Mouse (Mus musculus): ENCODE results near the gene Nfia. TPM values are rescaled to one million over a fixed set of nuclear protein-coding genes. Genes with fewer than 3 reads are reported as not detected.

Nfia gene
- polyA plus RNA-seq, 1 experiment from 2014 or later, result 14.4 TPM

DNA sequence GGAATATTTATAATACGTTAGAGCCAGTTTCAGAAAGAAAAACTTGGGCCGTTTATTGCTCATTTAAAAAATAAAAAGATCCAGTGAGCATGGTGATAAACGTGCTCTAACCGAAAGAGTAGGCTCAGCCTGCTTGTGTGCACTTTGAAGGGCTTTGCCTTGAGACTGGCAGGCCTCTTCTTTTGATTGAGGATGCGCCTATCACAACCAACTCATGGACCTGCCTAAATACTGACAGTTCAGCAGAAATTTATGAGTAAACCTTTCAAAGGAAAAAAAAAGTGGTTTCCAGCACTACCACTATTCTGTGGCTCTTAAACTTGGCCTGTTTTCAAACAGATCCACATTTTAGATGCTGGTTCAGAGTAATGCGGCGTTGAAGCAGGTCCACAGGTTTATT is 7.5 kb downstream of the Nfia start:
- Histone ChIP-seq H3K36me3 (peaks cover 23% of the 10 kb centered on the region), H3K27me3 (ENCODE audit: insufficient read depth, poor library complexity, severe bottlenecking) (no peaks in the 10 kb centered on the region), H3K27ac (peak overlapping the region; percentile 95; the same call in 1 of the 2 replicates), H3K4me3 (peak overlapping the region; percentile 86), H3K9me3 (no peaks in the 10 kb centered on the region), H3K4me1 (peaks cover 9% of the 10 kb centered on the region; the same call in 1 of the 2 replicates)
- no peak for DNase-seq (ENCODE audit: low spot score)
- WGBS, result 52% methylated on average over 7 of the region's 7 CpGs

DNA sequence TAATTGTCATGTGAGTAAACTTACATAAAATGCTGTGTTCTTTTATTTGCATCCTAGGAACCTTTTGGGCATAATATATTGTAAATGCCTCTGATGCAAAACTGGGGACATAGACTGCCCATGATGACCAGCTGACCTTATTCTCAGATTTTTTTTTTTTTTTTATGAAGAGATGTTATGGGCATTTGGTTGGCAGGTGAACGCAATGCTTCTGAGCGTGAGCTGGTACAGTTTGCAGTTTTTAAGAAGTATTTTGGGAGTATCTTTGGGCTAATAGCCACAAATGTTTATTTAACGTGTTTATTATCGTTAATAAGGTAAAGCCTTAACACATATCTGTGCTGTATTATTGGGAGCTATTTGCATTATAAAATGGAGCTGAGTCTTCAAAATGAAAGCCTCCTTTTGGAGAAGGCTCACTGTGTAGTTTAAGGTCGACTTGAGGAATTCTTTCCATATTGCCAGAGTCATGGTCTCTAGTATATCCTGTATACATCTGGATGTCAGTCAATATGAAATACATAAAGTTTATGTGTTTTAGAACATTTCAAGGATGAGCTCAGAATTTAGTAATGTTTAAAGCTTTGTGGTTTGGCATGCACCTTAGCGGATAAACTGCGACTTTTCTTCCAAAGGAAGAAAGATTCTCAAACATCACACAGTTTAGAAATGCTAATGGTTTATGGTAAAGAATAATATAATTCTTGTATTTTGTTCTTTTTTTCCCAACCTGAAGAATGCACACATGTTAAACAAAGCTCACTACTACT is 8.3 kb downstream of the Nfia start:
- Histone ChIP-seq H3K36me3 (peaks cover 30% of the 10 kb centered on the region), H3K4me1 (peaks cover 8% of the 10 kb centered on the region; the same call in 1 of the 2 replicates), H3K27me3 (ENCODE audit: insufficient read depth, poor library complexity, severe bottlenecking) (no peaks in the 10 kb centered on the region), H3K4me3 (no peak overlapping the region), H3K9me3 (no peaks in the 10 kb centered on the region), H3K27ac (no peak overlapping the region)
- no peak for DNase-seq (ENCODE audit: low spot score)
- WGBS, result 78% methylated on average over 7 of the region's 7 CpGs

DNA sequence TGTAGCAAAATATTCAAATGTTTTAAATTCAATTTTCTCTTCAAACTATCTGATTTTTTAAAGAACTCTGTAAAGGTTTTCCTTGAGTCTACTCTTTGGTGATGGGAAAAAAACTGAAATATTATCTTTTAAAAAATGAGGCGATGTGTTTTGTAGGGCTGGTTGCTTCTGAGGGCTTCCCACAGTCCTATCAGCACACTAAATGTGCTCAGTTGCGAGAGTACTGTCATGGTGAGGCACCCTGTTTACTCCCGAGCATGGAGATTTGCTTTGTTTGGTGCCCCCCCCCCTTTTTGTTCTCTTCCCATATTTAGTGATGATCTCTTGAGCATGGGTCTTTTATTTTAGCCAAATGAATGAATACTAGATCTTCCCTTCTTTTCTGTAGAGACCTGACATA is 9.5 kb downstream of the Nfia start:
- Histone ChIP-seq H3K27ac (no peak overlapping the region), H3K9me3 (no peaks in the 10 kb centered on the region), H3K27me3 (ENCODE audit: insufficient read depth, poor library complexity, severe bottlenecking) (no peaks in the 10 kb centered on the region), H3K4me3 (no peak overlapping the region), H3K36me3 (peaks cover 31% of the 10 kb centered on the region), H3K4me1 (no peaks in the 10 kb centered on the region; the same call in 1 of the 2 replicates)
- WGBS, result 82% methylated on average over 3 of the region's 3 CpGs
- no peak for DNase-seq (ENCODE audit: low spot score)

DNA sequence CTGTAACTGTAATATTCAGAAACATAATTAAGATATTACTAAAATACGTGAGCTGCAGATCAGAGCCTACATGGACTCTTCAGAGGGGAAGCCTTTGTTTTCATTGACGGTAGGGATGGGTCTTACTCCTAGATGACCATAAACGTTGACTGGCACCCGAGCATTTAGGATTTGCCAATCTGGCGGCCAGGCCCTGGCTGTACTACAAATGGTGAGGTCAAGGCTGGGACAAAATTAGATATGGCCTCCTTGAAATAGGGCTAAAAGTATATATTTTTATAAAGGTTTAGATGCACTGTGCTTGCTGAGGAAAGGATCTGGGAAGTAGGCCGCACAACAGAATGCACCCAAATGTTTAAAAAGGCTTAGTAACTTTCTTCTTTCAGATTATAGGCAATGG is 10.0 kb downstream of the Nfia start:
- 88% methylated on average over 6 of the region's 6 CpGs for WGBS
- Histone ChIP-seq H3K9me3 (no peaks in the 10 kb centered on the region), H3K36me3 (peaks cover 35% of the 10 kb centered on the region), H3K4me1 (no peaks in the 10 kb centered on the region; the same call in 1 of the 2 replicates), H3K4me3 (no peak overlapping the region), H3K27me3 (ENCODE audit: insufficient read depth, poor library complexity, severe bottlenecking) (no peaks in the 10 kb centered on the region), H3K27ac (no peak overlapping the region)
- DNase-seq (ENCODE audit: low spot score), result no peak

DNA sequence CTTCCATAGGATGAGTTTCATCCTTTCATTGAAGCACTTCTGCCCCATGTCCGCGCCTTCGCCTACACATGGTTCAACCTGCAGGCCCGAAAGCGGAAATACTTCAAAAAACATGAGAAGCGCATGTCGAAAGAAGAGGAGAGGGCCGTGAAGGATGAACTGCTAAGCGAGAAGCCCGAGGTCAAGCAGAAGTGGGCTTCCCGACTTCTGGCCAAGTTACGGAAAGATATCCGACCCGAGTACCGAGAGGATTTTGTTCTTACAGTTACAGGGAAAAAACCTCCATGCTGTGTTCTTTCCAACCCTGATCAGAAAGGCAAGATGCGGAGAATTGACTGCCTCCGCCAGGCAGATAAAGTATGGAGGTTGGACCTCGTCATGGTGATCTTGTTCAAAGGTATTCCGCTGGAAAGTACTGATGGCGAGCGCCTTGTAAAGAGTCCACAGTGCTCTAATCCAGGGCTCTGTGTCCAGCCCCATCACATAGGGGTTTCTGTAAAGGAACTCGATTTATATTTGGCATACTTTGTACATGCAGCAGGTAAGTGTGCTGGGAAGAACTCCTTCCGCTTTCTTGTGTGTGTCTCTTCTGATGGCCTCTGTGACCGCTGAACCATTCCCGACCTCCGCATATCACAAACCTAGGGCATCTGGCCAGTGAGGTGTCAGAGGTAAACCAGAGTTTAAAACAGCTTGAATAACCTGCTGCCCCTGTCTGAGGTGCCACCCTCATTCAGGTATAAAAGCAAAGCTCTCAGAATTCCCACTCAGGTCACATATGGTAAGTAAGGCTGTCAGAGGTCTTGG is 10.7 kb downstream of the Nfia start:
- H3K4me3 ChIP-seq, result no peak overlapping the region
- H3K36me3 ChIP-seq, result peaks cover 36% of the 10 kb centered on the region
- no peaks in the 10 kb centered on the region; the same call in 1 of the 2 replicates for H3K4me1 ChIP-seq
- no peak for DNase-seq (ENCODE audit: low spot score)
- H3K27me3 ChIP-seq (ENCODE audit: insufficient read depth, poor library complexity, severe bottlenecking), result no peaks in the 10 kb centered on the region
- no peaks in the 10 kb centered on the region for H3K9me3 ChIP-seq
- 92% methylated on average over 26 of the region's 26 CpGs for WGBS
- H3K27ac ChIP-seq, result no peak overlapping the region

DNA sequence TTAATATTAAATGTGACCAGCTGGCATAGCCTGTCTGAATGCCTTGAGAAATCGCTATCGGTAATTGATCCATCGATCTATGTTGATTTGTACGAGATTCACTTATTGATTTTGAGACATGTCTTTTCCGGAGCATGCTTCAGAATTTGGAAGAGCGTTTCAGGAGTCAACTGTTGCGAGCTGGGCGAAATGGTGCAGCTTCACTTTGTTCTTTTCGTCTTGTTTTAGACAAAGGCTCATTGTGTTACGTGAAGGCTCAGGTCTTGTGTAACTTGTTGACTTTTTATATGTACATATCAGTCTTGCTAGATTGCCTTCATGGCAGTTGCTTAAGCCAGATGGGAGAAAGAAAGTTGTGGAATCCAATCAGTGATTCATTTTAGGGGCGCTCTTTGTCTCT is 11.7 kb downstream of the Nfia start:
- WGBS, result 87% methylated on average over 11 of the region's 11 CpGs
- H3K4me1 ChIP-seq, result no peaks in the 10 kb centered on the region; the same call in 1 of the 2 replicates
- peaks cover 36% of the 10 kb centered on the region for H3K36me3 ChIP-seq
- DNase-seq (ENCODE audit: low spot score), result no peak
- no peak overlapping the region for H3K27ac ChIP-seq
- no peaks in the 10 kb centered on the region for H3K27me3 ChIP-seq (ENCODE audit: insufficient read depth, poor library complexity, severe bottlenecking)
- H3K9me3 ChIP-seq, result no peaks in the 10 kb centered on the region
- no peak overlapping the region for H3K4me3 ChIP-seq

DNA sequence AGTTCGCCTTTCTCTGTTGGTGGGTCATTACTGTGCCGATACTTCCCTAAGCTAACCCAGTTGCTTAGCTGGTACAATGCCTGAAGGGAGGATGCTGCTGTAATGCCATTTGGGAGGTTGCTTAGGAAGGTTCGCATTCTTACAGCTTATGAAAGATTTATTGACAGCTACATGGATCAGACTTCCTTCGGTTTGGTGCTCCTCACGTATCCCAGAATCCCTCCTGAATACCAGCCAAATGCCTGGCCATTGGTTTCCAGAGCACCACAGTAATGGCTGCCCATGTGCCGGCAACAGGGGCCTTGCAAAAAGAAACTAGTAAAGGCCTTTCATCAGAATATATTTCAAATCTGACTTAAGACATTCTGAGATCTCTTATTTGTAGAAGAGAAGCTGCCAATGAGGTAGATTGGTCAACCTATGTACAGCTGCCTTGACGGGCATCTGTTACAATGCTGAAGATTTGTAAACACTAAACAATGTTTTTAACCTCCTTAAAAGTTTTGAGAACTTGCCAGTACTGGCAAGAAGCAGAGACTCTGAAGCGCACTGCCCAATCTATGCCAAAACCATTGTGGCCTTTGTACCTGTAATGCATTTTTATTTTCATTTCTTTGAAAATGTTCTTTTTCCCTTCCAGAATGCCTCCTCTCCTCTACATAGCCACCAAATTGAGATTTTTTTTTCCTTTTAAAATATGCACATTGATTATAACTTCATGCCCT is 13.2 kb downstream of the Nfia start:
- H3K27ac ChIP-seq, result no peak overlapping the region
- DNase-seq (ENCODE audit: low spot score), result no peak
- H3K36me3 ChIP-seq, result peaks cover 39% of the 10 kb centered on the region
- no peaks in the 10 kb centered on the region for H3K27me3 ChIP-seq (ENCODE audit: insufficient read depth, poor library complexity, severe bottlenecking)
- WGBS, result 88% methylated on average over 8 of the region's 8 CpGs
- no peaks in the 10 kb centered on the region for H3K4me1 ChIP-seq
- no peaks in the 10 kb centered on the region for H3K9me3 ChIP-seq
- no peak overlapping the region for H3K4me3 ChIP-seq

DNA sequence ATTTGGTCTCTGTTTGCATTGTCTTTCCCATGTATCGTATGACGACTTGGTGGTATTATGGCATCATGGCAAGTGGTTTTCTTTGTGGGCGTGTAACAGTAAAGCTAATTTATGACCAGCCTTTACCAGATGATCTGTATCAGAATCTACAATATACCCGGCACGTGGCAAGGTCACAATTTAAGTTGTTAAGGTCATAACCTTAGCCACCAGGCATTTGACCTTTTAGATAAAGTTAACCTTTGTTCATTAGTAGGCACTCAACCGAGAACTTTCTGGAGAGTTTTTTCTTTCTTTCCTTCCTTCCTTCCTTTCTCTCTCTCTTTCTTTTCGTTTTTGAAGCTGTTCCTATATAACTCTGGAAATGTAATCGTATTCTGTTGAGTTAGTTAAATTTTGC is 14.0 kb downstream of the Nfia start:
- 63% methylated on average over 8 of the region's 8 CpGs for WGBS
- Histone ChIP-seq H3K4me1 (no peaks in the 10 kb centered on the region), H3K9me3 (no peaks in the 10 kb centered on the region), H3K36me3 (peaks cover 39% of the 10 kb centered on the region), H3K4me3 (no peak overlapping the region), H3K27me3 (ENCODE audit: insufficient read depth, poor library complexity, severe bottlenecking) (no peaks in the 10 kb centered on the region), H3K27ac (no peak overlapping the region)
- no peak for DNase-seq (ENCODE audit: low spot score)

DNA sequence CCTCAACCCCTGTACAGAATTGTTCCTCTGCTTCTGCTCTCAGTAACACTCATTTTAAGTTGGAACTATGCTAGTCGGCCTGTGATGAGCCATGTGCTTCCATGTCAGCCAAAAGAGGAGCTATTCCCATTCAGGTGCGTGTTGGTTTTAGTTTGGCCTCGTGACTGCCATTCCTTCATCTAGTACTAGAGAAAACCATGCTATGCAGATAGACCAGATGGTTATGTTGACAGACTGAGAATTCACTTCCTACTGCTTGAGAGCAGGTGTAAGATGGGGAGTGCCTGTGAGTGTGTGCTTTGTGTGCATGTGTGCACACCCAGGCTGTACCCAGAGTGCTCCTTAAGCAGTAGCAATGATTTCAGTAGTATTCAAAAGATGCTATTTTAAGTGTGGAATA is 15.0 kb downstream of the Nfia start:
- Histone ChIP-seq H3K36me3 (peaks cover 39% of the 10 kb centered on the region), H3K27ac (no peak overlapping the region), H3K9me3 (no peaks in the 10 kb centered on the region), H3K4me1 (no peaks in the 10 kb centered on the region), H3K4me3 (no peak overlapping the region), H3K27me3 (ENCODE audit: insufficient read depth, poor library complexity, severe bottlenecking) (no peaks in the 10 kb centered on the region)
- DNase-seq (ENCODE audit: low spot score), result no peak
- 79% methylated on average over 3 of the region's 3 CpGs for WGBS

DNA sequence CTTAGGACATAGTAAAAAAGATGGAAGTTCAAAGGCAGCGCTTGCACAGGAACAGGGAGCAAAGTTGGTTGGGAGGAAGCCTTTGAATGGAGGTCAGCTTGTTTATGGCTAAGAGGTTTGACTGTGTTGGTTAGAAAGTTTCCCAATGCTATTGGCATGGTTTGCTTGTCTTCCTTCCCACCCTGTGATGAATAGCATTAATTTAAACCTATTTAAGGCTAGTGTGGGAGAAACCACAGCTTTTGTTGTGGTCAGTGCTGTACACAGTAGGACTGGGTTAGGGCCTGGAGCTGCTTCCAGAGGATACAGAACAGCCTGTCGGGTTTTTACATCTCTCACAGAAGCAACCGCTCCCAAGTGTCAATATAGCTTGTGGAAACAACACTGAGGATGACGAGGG is 16.0 kb downstream of the Nfia start:
- WGBS, result 86% methylated on average over 4 of the region's 4 CpGs
- Histone ChIP-seq H3K36me3 (peaks cover 30% of the 10 kb centered on the region), H3K4me1 (no peaks in the 10 kb centered on the region), H3K27me3 (ENCODE audit: insufficient read depth, poor library complexity, severe bottlenecking) (no peaks in the 10 kb centered on the region), H3K4me3 (no peak overlapping the region), H3K9me3 (no peaks in the 10 kb centered on the region), H3K27ac (no peak overlapping the region)
- DNase-seq (ENCODE audit: low spot score), result no peak

DNA sequence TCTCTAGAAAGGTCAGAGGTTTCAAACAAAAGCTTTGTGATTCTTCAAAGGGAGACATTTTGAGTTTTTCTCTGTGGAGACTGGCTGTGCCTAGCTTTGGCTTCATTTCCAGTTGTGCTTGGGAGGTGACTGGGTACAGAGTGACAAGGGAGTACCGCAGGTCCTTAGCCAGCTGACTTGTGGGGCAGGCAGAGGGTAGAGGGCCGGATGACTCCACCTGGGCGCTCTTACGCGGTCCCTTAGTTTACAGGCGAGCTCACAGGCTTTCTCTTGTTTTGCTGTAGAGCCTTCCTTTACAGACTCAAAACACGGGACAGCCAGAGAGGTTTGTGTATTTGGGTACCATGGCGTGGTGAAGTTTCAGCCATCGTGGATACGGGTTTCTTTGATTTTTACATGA is 21.4 kb downstream of the Nfia start:
- H3K4me1 ChIP-seq, result no peaks in the 10 kb centered on the region
- peaks cover 7% of the 10 kb centered on the region; the same call in 1 of the 2 replicates for H3K36me3 ChIP-seq
- H3K4me3 ChIP-seq, result no peak overlapping the region
- WGBS, result 84% methylated on average over 10 of the region's 10 CpGs
- H3K27me3 ChIP-seq (ENCODE audit: insufficient read depth, poor library complexity, severe bottlenecking), result no peaks in the 10 kb centered on the region
- no peak overlapping the region for H3K27ac ChIP-seq
- DNase-seq (ENCODE audit: low spot score), result no peak
- no peaks in the 10 kb centered on the region for H3K9me3 ChIP-seq

DNA sequence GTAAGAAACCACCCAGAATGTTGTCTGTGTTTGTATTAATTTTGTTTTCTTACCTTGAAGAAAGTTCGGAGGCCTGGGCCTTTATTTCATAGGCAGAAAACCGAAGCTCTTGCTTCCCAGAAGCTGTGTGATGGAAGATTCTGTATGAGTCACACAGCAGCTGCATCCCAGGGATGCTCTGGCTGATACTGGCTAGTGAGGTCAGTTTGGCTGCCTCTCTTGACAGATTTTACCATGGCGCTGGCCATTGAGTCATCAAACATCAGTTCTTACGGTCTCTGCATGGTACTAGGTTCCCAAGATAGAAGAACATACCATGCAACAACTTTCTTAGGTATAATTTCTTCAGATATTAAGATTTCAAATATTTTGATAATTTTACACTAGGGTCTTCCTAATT is 22.3 kb downstream of the Nfia start:
- Histone ChIP-seq H3K36me3 (peaks cover 5% of the 10 kb centered on the region; the same call in 1 of the 2 replicates), H3K4me3 (no peak overlapping the region), H3K9me3 (no peaks in the 10 kb centered on the region), H3K27me3 (ENCODE audit: insufficient read depth, poor library complexity, severe bottlenecking) (no peaks in the 10 kb centered on the region), H3K27ac (no peak overlapping the region), H3K4me1 (no peaks in the 10 kb centered on the region)
- WGBS, result 76% methylated on average over 4 of the region's 4 CpGs
- DNase-seq (ENCODE audit: low spot score), result no peak

DNA sequence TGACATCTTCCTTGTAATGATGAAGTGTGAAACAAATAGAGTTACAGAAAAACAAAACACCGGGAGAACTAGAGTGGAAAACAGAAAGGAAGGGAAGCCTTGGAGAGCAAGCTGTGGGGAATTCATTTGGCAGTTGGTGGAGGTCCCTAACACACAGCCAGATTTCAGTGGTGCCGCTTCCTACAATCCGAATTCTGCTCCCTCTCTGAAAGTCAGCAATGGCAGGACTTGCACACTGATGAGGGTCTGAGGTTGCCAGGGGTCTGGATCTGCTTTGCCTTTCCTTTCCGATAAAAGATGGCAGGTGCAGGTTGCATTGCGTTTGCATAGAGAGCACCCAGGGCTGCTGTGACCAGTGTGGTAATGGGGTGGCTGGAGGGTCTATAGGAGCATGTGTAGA is 23.4 kb downstream of the Nfia start:
- 85% methylated on average over 5 of the region's 5 CpGs for WGBS
- Histone ChIP-seq H3K36me3 (peaks cover 9% of the 10 kb centered on the region; the same call in 1 of the 2 replicates), H3K4me1 (no peaks in the 10 kb centered on the region), H3K27me3 (ENCODE audit: insufficient read depth, poor library complexity, severe bottlenecking) (no peaks in the 10 kb centered on the region), H3K27ac (no peak overlapping the region), H3K4me3 (no peak overlapping the region), H3K9me3 (no peaks in the 10 kb centered on the region)
- DNase-seq (ENCODE audit: low spot score), result no peak
